Mouse (Mus musculus): ENCODE data around the gene Angptl6. TPM values are rescaled to one million over a fixed set of nuclear protein-coding genes. Genes with fewer than 3 reads are reported as not detected.

Gene Angptl6
- total and polyA plus RNA-seq, 2 experiments from 2014 or later: 10.0 to 13.4 TPM

DNA sequence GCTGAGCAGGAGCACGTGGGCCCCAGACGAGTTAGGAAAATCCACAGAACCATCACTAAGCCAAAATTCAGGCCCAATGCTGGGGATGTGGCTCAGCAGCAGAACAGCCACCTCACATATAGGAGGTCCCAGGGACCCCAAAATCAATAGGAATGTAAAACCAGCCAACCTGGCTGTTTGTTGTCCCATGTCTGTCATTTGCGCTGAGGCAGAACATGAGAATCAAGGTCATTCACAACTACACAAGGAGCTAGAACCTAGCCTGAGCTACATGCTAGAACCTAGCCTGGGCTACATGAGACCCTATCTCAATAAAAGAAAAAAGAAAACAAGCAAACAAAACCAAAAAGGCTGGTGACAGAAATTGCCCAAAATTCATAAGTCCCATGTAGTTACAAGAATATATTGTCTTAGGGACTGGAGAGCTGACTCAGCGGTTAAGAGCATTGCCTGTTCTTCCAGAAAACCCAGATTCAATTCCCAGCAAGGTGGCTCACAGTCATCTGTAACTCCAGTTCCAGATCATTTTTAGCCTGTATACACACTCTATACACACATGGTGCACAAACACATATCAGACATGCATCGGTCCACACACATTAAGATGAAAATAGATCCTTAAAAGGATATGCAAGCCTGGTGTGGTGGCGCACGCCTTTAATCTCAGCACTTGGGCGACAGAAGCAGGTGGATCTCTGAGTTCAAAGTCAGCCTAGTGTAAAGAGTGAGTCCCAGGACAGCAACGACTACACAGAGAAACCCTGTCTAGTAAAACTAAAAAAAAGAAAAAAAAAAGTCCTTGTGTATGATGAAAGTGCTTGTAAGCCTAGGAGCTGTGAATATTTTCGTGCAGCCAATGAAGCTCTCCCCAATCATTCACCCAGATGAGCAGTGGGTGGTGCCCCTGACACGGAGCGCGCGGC is 2.1 kb downstream of the Angptl6 start:
- TF ChIP-seq CTCF (IDR thresholded peaks at IDR 0.05): no peak
- DNase-seq (ENCODE audit: low spot score) (no peak), ATAC-seq (ENCODE audit: low FRiP score) (no peak; the same call in 1 of the 2 replicates)
- H3K27me3 ChIP-seq (ENCODE audit: insufficient read depth, low read length): no peaks in the 10 kb centered on the region
- no peaks in the 10 kb centered on the region for H3K9me3 ChIP-seq (ENCODE audit: low read length)
- peaks cover 11% of the 10 kb centered on the region; the same call in 1 of the 2 replicates for H3K36me3 ChIP-seq (ENCODE audit: insufficient read depth, low read length)
- H3K4me3 ChIP-seq (ENCODE audit: low read depth, low read length): peak overlapping the region; percentile 37
- peak overlapping the region; percentile 71 for H3K4me2 ChIP-seq (ENCODE audit: low read depth, low read length, poor library complexity, severe bottlenecking)
- H3K4me1 ChIP-seq (ENCODE audit: insufficient read depth, low read length): no peaks in the 10 kb centered on the region
- WGBS: 31% methylated on average over 14 of the region's 14 CpGs
- peak overlapping the region; percentile 65; the same call in 1 of the 2 replicates for H3K27ac ChIP-seq (ENCODE audit: low read depth, low read length)
- peak overlapping the region; percentile 46; the same call in 1 of the 2 replicates for H3K9ac ChIP-seq (replicated peaks; ENCODE audit: low read length, poor library complexity, severe bottlenecking)

GRCm38 (mm10) chr9:20876318-20877117 is 3.0 kb downstream of the Angptl6 start:
- ATAC-seq (ENCODE audit: low FRiP score) (no peak), DNase-seq (ENCODE audit: low spot score) (no peak)
- no peak overlapping the region for H3K27ac ChIP-seq (ENCODE audit: low read depth, low read length)
- no peak overlapping the region for H3K4me3 ChIP-seq (ENCODE audit: low read depth, low read length)
- no peak overlapping the region for H3K9ac ChIP-seq (replicated peaks; ENCODE audit: low read length, poor library complexity, severe bottlenecking)
- no peak for TF ChIP-seq CTCF (IDR thresholded peaks at IDR 0.05)
- no peaks in the 10 kb centered on the region for H3K27me3 ChIP-seq (ENCODE audit: insufficient read depth, low read length)
- no peaks in the 10 kb centered on the region for H3K9me3 ChIP-seq (ENCODE audit: low read length)
- no peak overlapping the region for H3K4me2 ChIP-seq (ENCODE audit: low read depth, low read length, poor library complexity, severe bottlenecking)
- H3K4me1 ChIP-seq (ENCODE audit: insufficient read depth, low read length): no peaks in the 10 kb centered on the region
- 72% methylated on average over 8 of the region's 9 CpGs for WGBS
- H3K36me3 ChIP-seq (ENCODE audit: insufficient read depth, low read length): peaks cover 11% of the 10 kb centered on the region; the same call in 1 of the 2 replicates

GRCm38 (mm10) chr9:20875021-20875790 is 4.3 kb downstream of the Angptl6 start:
- H3K36me3 ChIP-seq (ENCODE audit: insufficient read depth, low read length): peaks cover 11% of the 10 kb centered on the region; the same call in 1 of the 2 replicates
- H3K9me3 ChIP-seq (ENCODE audit: low read length): no peaks in the 10 kb centered on the region
- H3K27me3 ChIP-seq (ENCODE audit: insufficient read depth, low read length): peaks cover 4% of the 10 kb centered on the region; the same call in 1 of the 2 replicates
- no peak overlapping the region for H3K4me3 ChIP-seq (ENCODE audit: low read depth, low read length)
- ATAC-seq (ENCODE audit: low FRiP score): no peak
- TF ChIP-seq CTCF (IDR thresholded peaks at IDR 0.05): no peak
- H3K9ac ChIP-seq (replicated peaks; ENCODE audit: low read length, poor library complexity, severe bottlenecking): no peak overlapping the region
- no peak overlapping the region for H3K27ac ChIP-seq (ENCODE audit: low read depth, low read length)
- H3K4me2 ChIP-seq (ENCODE audit: low read depth, low read length, poor library complexity, severe bottlenecking): no peak overlapping the region
- H3K4me1 ChIP-seq (ENCODE audit: insufficient read depth, low read length): no peaks in the 10 kb centered on the region
- no peak for DNase-seq (ENCODE audit: low spot score)
- WGBS: 68% methylated on average over 23 of the region's 23 CpGs

- no peak for ATAC-seq (ENCODE audit: low FRiP score)
- 94% methylated on average over 12 of the region's 12 CpGs for WGBS
Measured at GRCm38 (mm10) chr9:20873521-20873920, 6.0 kb downstream of the Angptl6 start.

DNA sequence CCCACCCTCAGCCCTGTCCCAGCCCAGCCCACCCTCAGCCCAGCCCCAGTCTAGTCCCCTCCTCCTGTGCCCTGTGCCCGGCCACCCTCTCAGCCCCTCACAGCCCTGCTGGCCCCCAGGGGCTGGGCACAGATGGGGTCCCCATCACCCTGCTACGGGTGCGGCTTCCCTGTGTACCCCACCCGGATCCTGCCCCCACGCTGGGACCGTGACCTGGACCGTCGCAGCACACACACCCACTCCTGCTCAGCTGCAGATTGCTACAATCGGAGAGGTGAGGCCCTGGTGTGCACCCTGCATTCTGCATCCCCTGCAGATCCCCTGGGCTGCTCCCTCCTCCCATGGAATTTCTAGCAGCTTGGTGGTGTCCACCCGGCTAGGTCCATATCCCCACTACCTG is 6.5 kb downstream of the Angptl6 start:
- no peak for ATAC-seq (ENCODE audit: low FRiP score)
- no peak overlapping the region for H3K9ac ChIP-seq (replicated peaks; ENCODE audit: low read length, poor library complexity, severe bottlenecking)
- 88% methylated on average over 9 of the region's 10 CpGs for WGBS

More at GRCm38 (mm10) chr9:20873521-20873920, 6.0 kb downstream of the Angptl6 start:
- DNase-seq (ENCODE audit: low spot score): no peak
- Histone ChIP-seq H3K9ac (replicated peaks; ENCODE audit: low read length, poor library complexity, severe bottlenecking) (no peak overlapping the region), H3K9me3 (ENCODE audit: low read length) (no peaks in the 10 kb centered on the region), H3K27ac (ENCODE audit: low read depth, low read length) (no peak overlapping the region), H3K36me3 (ENCODE audit: insufficient read depth, low read length) (peaks cover 11% of the 10 kb centered on the region; the same call in 1 of the 2 replicates), H3K27me3 (ENCODE audit: insufficient read depth, low read length) (peaks cover 18% of the 10 kb centered on the region), H3K4me3 (ENCODE audit: low read depth, low read length) (no peak overlapping the region), H3K4me1 (ENCODE audit: insufficient read depth, low read length) (0 out of 2 replicates have a peak, but pooled peaks cover 1% of the 10 kb centered on the region), H3K4me2 (ENCODE audit: low read depth, low read length, poor library complexity, severe bottlenecking) (no peak overlapping the region)
- no peak for TF ChIP-seq CTCF (IDR thresholded peaks at IDR 0.05)

More for the DNA sequence above, 6.5 kb downstream of the Angptl6 start:
- Histone ChIP-seq H3K9me3 (ENCODE audit: low read length) (no peaks in the 10 kb centered on the region), H3K4me3 (ENCODE audit: low read depth, low read length) (no peak overlapping the region), H3K27me3 (ENCODE audit: insufficient read depth, low read length) (peaks cover 22% of the 10 kb centered on the region), H3K4me1 (ENCODE audit: insufficient read depth, low read length) (0 out of 2 replicates have a peak, but pooled peaks cover 4% of the 10 kb centered on the region), H3K4me2 (ENCODE audit: low read depth, low read length, poor library complexity, severe bottlenecking) (no peak overlapping the region), H3K36me3 (ENCODE audit: insufficient read depth, low read length) (peaks cover 11% of the 10 kb centered on the region; the same call in 1 of the 2 replicates), H3K27ac (ENCODE audit: low read depth, low read length) (no peak overlapping the region)
- no peak for TF ChIP-seq CTCF (IDR thresholded peaks at IDR 0.05)
- DNase-seq (ENCODE audit: low spot score): no peak
